Mouse (Mus musculus): ENCODE results near the gene Bco1. TPM values are rescaled to one million over a fixed set of nuclear protein-coding genes. Genes with fewer than 3 reads are reported as not detected.
A peak's percentile ranks its signal among the peaks of the same experiment; 100 is the strongest.

Gene Bco1
- polyA plus RNA-seq, 1 experiment from 2014 or later: 0.49 TPM

- Histone ChIP-seq H3K27me3 (ENCODE audit: control insufficient read depth, insufficient read depth, low read length) (no peaks in the 10 kb centered on the region), H3K27ac (replicated peaks) (no peak overlapping the region), H3K36me3 (ENCODE audit: control insufficient read depth, insufficient read depth, low read length) (no peaks in the 10 kb centered on the region), H3K9ac (ENCODE audit: low read length) (no peak overlapping the region), H3K4me3 (ENCODE audit: low read depth, low read length) (no peak overlapping the region), H3K4me1 (replicated peaks; ENCODE audit: control insufficient read depth, insufficient read depth) (no peaks in the 10 kb centered on the region), H3K9me3 (ENCODE audit: control insufficient read depth, low read length) (no peaks in the 10 kb centered on the region), H3K4me2 (replicated peaks; ENCODE audit: low read depth) (no peak overlapping the region)
- no peak for ATAC-seq (ENCODE audit: low FRiP score, low TSS enrichment)
- WGBS: 71% methylated on average over 13 of the region's 13 CpGs
- no peak for DNase-seq (ENCODE audit: low spot score)
- no peak for TF ChIP-seq CTCF (IDR thresholded peaks at IDR 0.05; ENCODE audit: low read depth)
These were observed 27.4 kb upstream of the Bco1 start for GRCm38 (mm10) chr8:117068294-117068693.

DNA sequence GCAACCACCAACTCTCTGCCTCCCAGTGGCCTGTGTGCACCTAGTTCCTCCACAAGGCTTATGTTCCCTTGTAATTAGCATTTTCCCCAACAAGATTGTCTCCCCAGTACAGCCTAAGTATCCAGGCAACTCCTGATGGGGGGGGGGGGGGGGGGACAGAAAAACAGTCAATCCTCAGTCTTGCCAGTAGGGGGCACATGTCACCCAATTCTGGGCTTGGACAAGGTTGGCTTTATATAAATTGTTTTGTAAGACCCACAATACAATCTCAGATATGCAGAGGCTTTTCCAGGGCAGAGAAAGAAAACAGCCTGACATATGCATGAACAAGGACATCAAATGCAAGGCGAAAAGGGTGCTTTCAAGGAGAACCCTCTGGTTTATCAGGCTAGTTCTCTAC is 25.9 kb upstream of the Bco1 start:
- Histone ChIP-seq H3K27ac (replicated peaks) (no peak overlapping the region), H3K9ac (ENCODE audit: low read length) (no peak overlapping the region), H3K4me3 (ENCODE audit: low read depth, low read length) (no peak overlapping the region), H3K4me2 (replicated peaks; ENCODE audit: low read depth) (no peak overlapping the region), H3K36me3 (ENCODE audit: control insufficient read depth, insufficient read depth, low read length) (no peaks in the 10 kb centered on the region), H3K9me3 (ENCODE audit: control insufficient read depth, low read length) (no peaks in the 10 kb centered on the region), H3K4me1 (replicated peaks; ENCODE audit: control insufficient read depth, insufficient read depth) (no peaks in the 10 kb centered on the region), H3K27me3 (ENCODE audit: control insufficient read depth, insufficient read depth, low read length) (no peaks in the 10 kb centered on the region)
- peak; percentile 50 for DNase-seq (ENCODE audit: low spot score)
- TF ChIP-seq EP300 (optimal IDR thresholded peaks at IDR 0.05) (no peak), CTCF (IDR thresholded peaks at IDR 0.05; ENCODE audit: low read depth) (peak; percentile 76)
- WGBS: 82% methylated on average over 1 of the region's 1 CpGs
- ATAC-seq (ENCODE audit: low FRiP score, low TSS enrichment): 0 out of 2 replicates have a peak, but pooled peaks have one; percentile 22

GRCm38 (mm10) chr8:117074350-117075182 is 21.1 kb upstream of the Bco1 start:
- Histone ChIP-seq H3K4me3 (ENCODE audit: low read depth, low read length) (no peak overlapping the region), H3K9me3 (ENCODE audit: control insufficient read depth, low read length) (no peaks in the 10 kb centered on the region), H3K27me3 (ENCODE audit: control insufficient read depth, insufficient read depth, low read length) (no peaks in the 10 kb centered on the region), H3K27ac (replicated peaks) (no peak overlapping the region), H3K36me3 (ENCODE audit: control insufficient read depth, insufficient read depth, low read length) (no peaks in the 10 kb centered on the region), H3K9ac (ENCODE audit: low read length) (no peak overlapping the region), H3K4me2 (replicated peaks; ENCODE audit: low read depth) (no peak overlapping the region), H3K4me1 (replicated peaks; ENCODE audit: control insufficient read depth, insufficient read depth) (no peaks in the 10 kb centered on the region)
- no peak for TF ChIP-seq CTCF (IDR thresholded peaks at IDR 0.05; ENCODE audit: low read depth)
- TF ChIP-seq EP300 (optimal IDR thresholded peaks at IDR 0.05): no peak
- WGBS: 54% methylated on average over 10 of the region's 10 CpGs
- no peak for DNase-seq (ENCODE audit: low spot score)
- ATAC-seq (ENCODE audit: low FRiP score, low TSS enrichment): 0 out of 2 replicates have a peak, but pooled peaks have one; percentile 40

GRCm38 (mm10) chr8:117078367-117078926 is 17.2 kb upstream of the Bco1 start:
- WGBS: 80% methylated on average over 7 of the region's 7 CpGs
- no peak for ATAC-seq (ENCODE audit: low FRiP score, low TSS enrichment)
- Histone ChIP-seq H3K27me3 (ENCODE audit: control insufficient read depth, insufficient read depth, low read length) (no peaks in the 10 kb centered on the region), H3K9ac (ENCODE audit: low read length) (no peak overlapping the region), H3K36me3 (ENCODE audit: control insufficient read depth, insufficient read depth, low read length) (no peaks in the 10 kb centered on the region), H3K9me3 (ENCODE audit: control insufficient read depth, low read length) (no peaks in the 10 kb centered on the region), H3K4me3 (ENCODE audit: low read depth, low read length) (no peak overlapping the region), H3K4me2 (replicated peaks; ENCODE audit: low read depth) (no peak overlapping the region), H3K27ac (replicated peaks) (no peak overlapping the region), H3K4me1 (replicated peaks; ENCODE audit: control insufficient read depth, insufficient read depth) (no peaks in the 10 kb centered on the region)
- no peak for DNase-seq (ENCODE audit: low spot score)
- no peak for TF ChIP-seq EP300 (optimal IDR thresholded peaks at IDR 0.05)
- TF ChIP-seq CTCF (IDR thresholded peaks at IDR 0.05; ENCODE audit: low read depth): no peak

DNA sequence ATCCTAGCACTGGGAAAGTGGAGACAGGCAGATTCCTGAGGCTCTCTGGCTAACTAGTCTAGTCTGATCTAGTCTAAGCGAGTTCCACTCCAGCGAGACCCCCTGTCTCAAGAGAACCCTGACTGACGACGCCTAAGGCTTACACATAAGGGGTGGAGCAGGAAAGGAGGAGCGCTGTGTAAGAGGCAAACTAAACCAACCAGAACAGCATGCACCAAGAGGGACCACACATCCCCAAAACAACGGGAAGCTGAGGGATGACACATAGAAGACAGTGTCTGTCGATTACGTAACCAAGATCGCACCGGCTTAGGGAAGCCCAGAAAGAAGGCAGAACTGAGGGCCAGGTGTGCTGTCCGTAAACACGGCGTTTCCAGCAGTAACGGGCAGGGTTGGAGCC is 16.0 kb upstream of the Bco1 start:
- no peaks in the 10 kb centered on the region for H3K9me3 ChIP-seq (ENCODE audit: control insufficient read depth, low read length)
- WGBS: 84% methylated on average over 14 of the region's 14 CpGs
- H3K4me3 ChIP-seq (ENCODE audit: low read depth, low read length): no peak overlapping the region
- TF ChIP-seq EP300 (optimal IDR thresholded peaks at IDR 0.05) (no peak), CTCF (IDR thresholded peaks at IDR 0.05; ENCODE audit: low read depth) (no peak)
- H3K4me2 ChIP-seq (replicated peaks; ENCODE audit: low read depth): no peak overlapping the region
- no peaks in the 10 kb centered on the region for H3K36me3 ChIP-seq (ENCODE audit: control insufficient read depth, insufficient read depth, low read length)
- no peak overlapping the region for H3K27ac ChIP-seq (replicated peaks)
- ATAC-seq (ENCODE audit: low FRiP score, low TSS enrichment) (no peak), DNase-seq (ENCODE audit: low spot score) (no peak)
- no peaks in the 10 kb centered on the region for H3K27me3 ChIP-seq (ENCODE audit: control insufficient read depth, insufficient read depth, low read length)
- H3K9ac ChIP-seq (ENCODE audit: low read length): no peak overlapping the region
- H3K4me1 ChIP-seq (replicated peaks; ENCODE audit: control insufficient read depth, insufficient read depth): no peaks in the 10 kb centered on the region

DNA sequence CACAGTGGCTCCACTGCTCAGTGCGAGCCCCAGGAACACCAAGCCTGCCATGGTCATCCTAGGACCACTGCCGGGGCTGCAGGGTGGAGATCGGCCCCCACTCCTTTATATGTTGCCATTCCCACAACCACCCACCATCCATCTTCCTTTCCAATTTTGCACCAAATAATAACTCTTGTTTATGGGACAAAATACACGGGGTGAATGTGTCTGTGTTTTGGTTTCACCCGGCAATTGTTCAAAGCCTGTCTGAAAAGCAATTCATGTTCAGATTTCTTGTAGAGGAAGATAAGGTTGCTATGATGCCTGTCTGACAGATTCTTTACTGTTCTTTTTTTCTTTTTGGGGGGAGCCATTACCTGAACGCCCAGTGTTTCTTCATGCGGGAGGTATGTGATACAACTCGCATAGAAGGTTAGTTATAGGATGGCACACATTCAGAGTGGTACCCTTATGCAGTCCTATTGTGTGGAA is 13.2 kb upstream of the Bco1 start, which contains the start of gene Pkd1l2:
Gene Pkd1l2 (minus strand): TSS at position 51 of the 474 bp plus-strand sequence.
- DNase-seq (ENCODE audit: low spot score): no peak
- no peaks in the 10 kb centered on the region for H3K9me3 ChIP-seq (ENCODE audit: control insufficient read depth, low read length)
- H3K9ac ChIP-seq (ENCODE audit: low read length): no peak within 1 kb of the TSS
- TF ChIP-seq CTCF (IDR thresholded peaks at IDR 0.05; ENCODE audit: low read depth) (no peak), EP300 (optimal IDR thresholded peaks at IDR 0.05) (no peak)
- ATAC-seq (ENCODE audit: low FRiP score, low TSS enrichment): no peak
- H3K27me3 ChIP-seq (ENCODE audit: control insufficient read depth, insufficient read depth, low read length): no peaks in the 10 kb centered on the region
- H3K4me2 ChIP-seq (replicated peaks; ENCODE audit: low read depth): no peak within 1 kb of the TSS
- no peak within 1 kb of the TSS for H3K4me3 ChIP-seq (ENCODE audit: low read depth, low read length)
- 73% methylated on average over 8 of the region's 8 CpGs for WGBS
- no peaks in the 10 kb centered on the region for H3K4me1 ChIP-seq (replicated peaks; ENCODE audit: control insufficient read depth, insufficient read depth)
- H3K27ac ChIP-seq (replicated peaks): no peak within 1 kb of the TSS
- no peaks in the 10 kb centered on the region for H3K36me3 ChIP-seq (ENCODE audit: control insufficient read depth, insufficient read depth, low read length)
